Mouse (Mus musculus) intestine, embryonic 16.5 days (tissue): Measurements from ENCODE around the gene Nrxn2. TPM values are rescaled to one million over a fixed set of nuclear protein-coding genes. Genes with fewer than 3 reads are reported as not detected.

Experiments
- ATAC-seq: fragments of 200-750 bp; cut with Nextera tagmentation; 2 replicates; pipeline ENCODE4 v1.8.0; 2017; ENCODE audit warnings: moderate TSS enrichment, moderate library complexity
- H3K27ac ChIP-seq: fragments of 300-500 bp; sonication (generic); 2 replicates; pipeline ENCODE4 v1.5.1; 2014; ENCODE audit warnings: mild to moderate bottlenecking, low read length
- H3K27me3 ChIP-seq: fragments of 300-500 bp; sonication (generic); replicated peaks from 2 replicates; pipeline ENCODE4 v1.6.1; 2014; ENCODE audit warnings: low read length, control low read depth, mixed read lengths; ENCODE audit not compliant: control insufficient read depth, insufficient read depth
- H3K36me3 ChIP-seq: fragments of 300-500 bp; sonication (generic); 2 replicates; pipeline ENCODE4 v1.6.1; 2014; ENCODE audit warnings: low read length, control low read depth; ENCODE audit not compliant: control insufficient read depth, insufficient read depth
- H3K4me1 ChIP-seq: fragments of 300-500 bp; sonication (generic); 2 replicates; pipeline ENCODE4 v1.6.1; 2014; ENCODE audit warnings: low read length, control low read depth, mixed read lengths; ENCODE audit not compliant: control insufficient read depth, insufficient read depth
- H3K4me2 ChIP-seq: fragments of 300-500 bp; sonication (generic); 2 replicates; pipeline ENCODE4 v1.6.1; 2014; ENCODE audit warnings: low read depth, low read length, control low read depth
- H3K4me3 ChIP-seq: fragments of 300-500 bp; sonication (generic); 2 replicates; pipeline ENCODE4 v1.5.1; 2014; ENCODE audit warnings: mild to moderate bottlenecking, low read length
- H3K9ac ChIP-seq: fragments of 300-500 bp; sonication (generic); 2 replicates; pipeline ENCODE4 v1.6.1; 2014; ENCODE audit warnings: low read depth, low read length
- H3K9me3 ChIP-seq: fragments of 300-500 bp; sonication (generic); 2 replicates; pipeline ENCODE4 v1.6.1; 2016; ENCODE audit warnings: low read length, control low read depth; ENCODE audit not compliant: control insufficient read depth
- WGBS: fragments of 180-500 bp; shearing (Covaris S2); extraction: QIAGEN DNeasy Blood & Tissue Kit; methylation state at CpG from one replicate; pipeline ENCODE4 v1.1.7; 2014; 5-methylcytosine and 5-hydroxymethylcytosine counted together
- polyA plus RNA-seq: library from polyadenylated mRNA; unstranded; fragments of >200 nt; fragmentation: Nextera tagmentation; extraction: Ambion mirVana; gene quantifications from 2 replicates; pipeline ENCODE4 v1.2.1, GENCODE M21; 2015

Nrxn2 gene
- polyA plus RNA-seq, 1 experiment from 2014 or later = 0.97 TPM

DNA sequence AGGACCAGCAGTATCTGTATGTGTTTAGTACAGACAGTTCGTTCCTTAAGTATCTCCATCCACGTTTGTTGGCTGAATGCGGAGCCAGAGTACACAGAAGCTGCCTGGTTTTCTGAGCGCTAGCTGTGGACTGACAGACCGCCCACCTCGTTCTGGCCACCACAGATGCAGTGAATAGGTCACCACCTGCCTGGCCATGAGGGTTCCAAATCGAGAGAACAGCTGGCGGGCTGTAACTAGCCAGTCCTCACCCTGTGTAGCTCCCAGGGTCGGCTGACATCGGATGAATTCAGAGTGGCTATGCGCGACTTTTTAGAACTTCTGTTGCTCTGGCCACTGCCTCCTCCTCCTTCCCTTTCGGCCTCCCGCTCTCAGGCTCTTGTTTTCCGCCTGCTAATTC, 56.2 kb downstream of the Nrxn2 start:
- no peak overlapping the region for H3K4me3 ChIP-seq
- H3K27me3 ChIP-seq = no peaks in the 10 kb centered on the region
- H3K9me3 ChIP-seq = no peaks in the 10 kb centered on the region
- no peak overlapping the region for H3K27ac ChIP-seq
- no peak for ATAC-seq
- no peak overlapping the region for H3K9ac ChIP-seq
- H3K4me1 ChIP-seq = no peaks in the 10 kb centered on the region
- 42% methylated on average over 15 of the region's 15 CpGs for WGBS
- H3K4me2 ChIP-seq = no peak overlapping the region
- no peaks in the 10 kb centered on the region for H3K36me3 ChIP-seq

- Histone ChIP-seq H3K4me2 (no peak overlapping the region), H3K4me1 (no peaks in the 10 kb centered on the region), H3K27me3 (no peaks in the 10 kb centered on the region), H3K9me3 (no peaks in the 10 kb centered on the region), H3K27ac (no peak overlapping the region), H3K36me3 (no peaks in the 10 kb centered on the region), H3K4me3 (no peak overlapping the region), H3K9ac (no peak overlapping the region)
- 43% methylated on average over 5 of the region's 5 CpGs for WGBS
- ATAC-seq = no peak
Measured at GRCm38 (mm10) chr19:6475129-6475528, 56.6 kb downstream of the Nrxn2 start.

DNA sequence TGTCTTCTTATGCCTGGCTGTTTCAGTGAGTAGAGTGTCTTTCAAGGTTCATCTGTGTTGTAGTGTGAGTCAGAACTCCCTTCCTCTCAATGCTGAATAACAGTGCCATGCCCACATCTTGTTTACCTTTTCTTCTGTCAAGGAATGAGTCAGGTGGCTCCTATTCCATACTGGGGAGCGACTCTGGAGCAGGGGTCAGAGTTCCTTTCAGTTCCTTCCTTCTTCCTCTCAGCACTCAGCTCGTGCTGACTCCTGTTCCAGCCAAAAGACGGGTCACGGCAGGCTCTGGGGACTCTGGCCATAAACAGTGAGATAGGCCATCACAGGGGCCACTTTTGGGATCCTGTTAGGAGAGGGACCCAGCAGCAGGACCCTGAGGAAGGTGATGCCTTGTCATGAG, 58.5 kb downstream of the Nrxn2 start:
- H3K4me1 ChIP-seq = no peaks in the 10 kb centered on the region
- no peaks in the 10 kb centered on the region for H3K36me3 ChIP-seq
- no peaks in the 10 kb centered on the region for H3K27me3 ChIP-seq
- no peak overlapping the region for H3K4me3 ChIP-seq
- H3K27ac ChIP-seq = no peak overlapping the region
- no peak overlapping the region for H3K9ac ChIP-seq
- no peak overlapping the region for H3K4me2 ChIP-seq
- WGBS = 29% methylated on average over 4 of the region's 4 CpGs
- no peaks in the 10 kb centered on the region for H3K9me3 ChIP-seq
- peak; percentile 89 for ATAC-seq

GRCm38 (mm10) chr19:6478566-6478965, 60.0 kb downstream of the Nrxn2 start:
- Histone ChIP-seq H3K4me2 (no peak overlapping the region), H3K27me3 (no peaks in the 10 kb centered on the region), H3K9ac (no peak overlapping the region), H3K36me3 (no peaks in the 10 kb centered on the region), H3K27ac (no peak overlapping the region), H3K4me1 (no peaks in the 10 kb centered on the region), H3K4me3 (no peak overlapping the region), H3K9me3 (no peaks in the 10 kb centered on the region)
- no peak for ATAC-seq
- WGBS = 89% methylated on average over 2 of the region's 2 CpGs

DNA sequence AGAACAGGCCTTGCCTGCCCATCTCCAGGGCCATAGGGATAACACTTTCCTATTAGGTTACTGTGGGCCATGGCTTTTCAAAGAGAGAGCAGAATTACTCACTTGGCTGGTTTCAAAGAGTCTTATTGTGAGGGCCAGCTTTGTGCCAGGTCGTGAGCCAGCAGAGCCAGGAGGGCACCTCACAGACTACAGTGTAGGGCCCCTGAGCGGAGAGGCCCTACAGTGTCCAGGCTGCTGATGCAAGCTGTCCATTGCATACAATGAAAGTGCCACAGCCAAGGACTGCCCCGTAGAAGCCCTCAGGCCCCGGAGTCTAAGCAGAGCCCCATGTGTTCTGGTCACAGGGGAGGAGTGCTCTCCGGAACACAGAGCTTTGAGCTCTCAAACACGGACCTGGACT, 64.4 kb downstream of the Nrxn2 start:
- Histone ChIP-seq H3K27ac (no peak overlapping the region), H3K4me2 (no peak overlapping the region)

GRCm38 (mm10) chr19:6485059-6485630, 66.6 kb downstream of the Nrxn2 start:
- H3K4me3 ChIP-seq = no peak overlapping the region
- H3K9ac ChIP-seq = no peak overlapping the region

More for the DNA sequence above, 64.4 kb downstream of the Nrxn2 start:
- WGBS = 82% methylated on average over 6 of the region's 6 CpGs
- Histone ChIP-seq H3K4me1 (no peaks in the 10 kb centered on the region), H3K9me3 (no peaks in the 10 kb centered on the region), H3K36me3 (no peaks in the 10 kb centered on the region), H3K4me3 (no peak overlapping the region), H3K9ac (no peak overlapping the region), H3K27me3 (no peaks in the 10 kb centered on the region)
- no peak for ATAC-seq

GRCm38 (mm10) chr19:6489030-6489429, 70.5 kb downstream of the Nrxn2 start:
- 0% methylated on average over 4 of the region's 4 CpGs for WGBS
- peak; percentile 57 for ATAC-seq
- no peaks in the 10 kb centered on the region for H3K4me1 ChIP-seq

More at GRCm38 (mm10) chr19:6485059-6485630, 66.6 kb downstream of the Nrxn2 start:
- Histone ChIP-seq H3K36me3 (no peaks in the 10 kb centered on the region), H3K9me3 (no peaks in the 10 kb centered on the region), H3K27me3 (0 out of 2 replicates have a peak, but pooled peaks cover 1% of the 10 kb centered on the region), H3K27ac (no peak overlapping the region), H3K4me1 (no peaks in the 10 kb centered on the region), H3K4me2 (no peak overlapping the region)
- ATAC-seq = no peak
- WGBS = 65% methylated on average over 13 of the region's 13 CpGs

DNA sequence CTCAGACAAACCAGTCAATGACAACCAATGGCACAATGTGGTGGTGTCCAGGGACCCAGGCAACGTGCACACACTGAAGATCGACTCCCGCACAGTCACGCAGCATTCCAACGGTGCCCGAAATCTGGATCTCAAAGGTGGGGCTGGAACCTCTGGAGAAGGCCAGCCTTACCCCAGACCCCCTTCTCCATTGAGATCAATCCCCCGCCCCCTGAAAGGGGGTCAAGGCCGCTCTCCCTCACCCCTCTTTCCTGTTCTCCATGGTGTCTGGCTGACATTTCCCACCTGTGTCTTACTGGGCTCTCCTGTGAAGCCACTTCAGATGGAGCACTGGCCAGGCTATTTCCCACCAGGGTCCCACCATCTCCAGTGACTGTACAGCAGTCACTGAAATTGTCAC, 73.0 kb downstream of the Nrxn2 start:
- ATAC-seq = no peak
- H3K4me2 ChIP-seq = no peak overlapping the region
- no peak overlapping the region for H3K27ac ChIP-seq
- 75% methylated on average over 8 of the region's 8 CpGs for WGBS
- H3K4me1 ChIP-seq = no peaks in the 10 kb centered on the region
- peaks cover 47% of the 10 kb centered on the region for H3K27me3 ChIP-seq
- no peak overlapping the region for H3K4me3 ChIP-seq
- H3K9me3 ChIP-seq = no peaks in the 10 kb centered on the region
- no peaks in the 10 kb centered on the region for H3K36me3 ChIP-seq
- H3K9ac ChIP-seq = 0 out of 2 replicates have a peak overlapping the region, but pooled peaks have one; percentile 24

More at GRCm38 (mm10) chr19:6489030-6489429, 70.5 kb downstream of the Nrxn2 start:
- H3K4me2 ChIP-seq = no peak overlapping the region
- peaks cover 22% of the 10 kb centered on the region for H3K27me3 ChIP-seq
- H3K9ac ChIP-seq = no peak overlapping the region
- H3K4me3 ChIP-seq = no peak overlapping the region
- no peak overlapping the region for H3K27ac ChIP-seq
- H3K36me3 ChIP-seq = no peaks in the 10 kb centered on the region
- H3K9me3 ChIP-seq = no peaks in the 10 kb centered on the region

DNA sequence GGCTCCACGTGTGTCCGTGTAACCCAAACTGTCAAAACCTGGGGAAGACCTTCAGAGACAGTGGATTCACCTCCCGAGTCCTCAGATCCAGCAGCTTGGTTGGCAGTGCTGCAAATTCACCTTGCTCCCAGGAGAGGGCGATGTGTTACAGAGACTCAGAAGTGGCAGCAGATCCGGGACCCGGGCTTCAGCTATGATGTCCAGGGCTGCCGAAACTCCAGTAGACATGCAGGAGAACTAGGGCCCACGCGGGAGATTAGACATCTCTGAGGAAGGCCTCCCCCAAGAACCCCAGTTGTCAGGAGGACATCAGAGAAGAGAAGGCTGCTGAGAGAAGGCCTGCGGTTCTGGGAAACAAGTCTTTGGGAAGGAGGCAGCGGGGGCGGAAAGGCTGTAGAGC, 73.6 kb downstream of the Nrxn2 start:
- H3K4me3 ChIP-seq = no peak overlapping the region
- no peaks in the 10 kb centered on the region for H3K9me3 ChIP-seq
- no peak overlapping the region for H3K27ac ChIP-seq
- H3K4me2 ChIP-seq = no peak overlapping the region
- H3K4me1 ChIP-seq = no peaks in the 10 kb centered on the region
- ATAC-seq = no peak
- peaks cover 50% of the 10 kb centered on the region for H3K27me3 ChIP-seq
- no peaks in the 10 kb centered on the region for H3K36me3 ChIP-seq
- WGBS = 21% methylated on average over 12 of the region's 12 CpGs
- H3K9ac ChIP-seq = 0 out of 2 replicates have a peak overlapping the region, but pooled peaks have one; percentile 24

GRCm38 (mm10) chr19:6493219-6493618, 74.7 kb downstream of the Nrxn2 start:
- H3K27ac ChIP-seq = no peak overlapping the region
- H3K4me1 ChIP-seq = 0 out of 2 replicates have a peak, but pooled peaks cover 2% of the 10 kb centered on the region
- no peak overlapping the region for H3K4me3 ChIP-seq
- H3K9me3 ChIP-seq = no peaks in the 10 kb centered on the region
- no peak overlapping the region for H3K9ac ChIP-seq
- no peaks in the 10 kb centered on the region for H3K36me3 ChIP-seq
- 80% methylated on average over 7 of the region's 7 CpGs for WGBS
- ATAC-seq = no peak
- peaks cover 56% of the 10 kb centered on the region for H3K27me3 ChIP-seq
- H3K4me2 ChIP-seq = no peak overlapping the region
